Mouse (Mus musculus): Measurements from ENCODE around the gene Rnf214.

Rnf214 gene

DNA sequence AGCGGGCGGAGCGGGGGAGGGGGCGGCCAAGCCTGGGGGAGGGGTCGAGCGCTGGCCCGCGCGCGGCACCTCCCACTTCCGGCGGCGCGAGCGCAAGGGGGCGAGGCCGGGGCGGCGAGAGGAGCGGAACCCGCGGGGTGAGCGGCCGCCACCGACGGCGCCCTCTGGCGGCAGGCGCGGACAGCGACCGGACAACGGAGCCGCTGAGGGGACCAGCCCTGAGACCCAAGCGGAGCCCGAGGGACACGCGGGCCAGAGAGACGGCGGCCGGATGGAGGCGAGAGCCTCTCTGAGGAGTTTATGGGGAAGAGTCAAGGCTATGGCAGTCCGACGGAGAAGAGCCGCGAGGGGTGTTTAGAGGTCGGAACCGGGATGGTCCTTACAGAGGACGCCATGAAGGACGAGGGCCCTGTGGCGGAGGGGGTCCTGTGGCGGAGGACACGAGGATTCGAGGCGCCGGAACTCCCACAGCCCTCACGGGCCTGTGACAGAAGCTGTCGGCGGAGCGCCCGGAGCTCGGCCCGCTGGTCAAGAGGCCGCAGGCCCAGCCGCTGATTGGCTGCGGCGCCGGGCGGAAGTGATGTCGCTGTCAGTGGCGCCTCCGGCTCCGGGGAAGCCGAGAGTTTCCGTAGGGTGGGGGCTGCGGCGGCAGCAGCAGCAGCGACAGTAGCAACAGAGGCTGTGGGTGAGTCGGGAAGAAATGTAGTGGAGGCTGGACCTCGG is at the start of gene Rnf214, which contains the start of gene Pcsk7:
Rnf214 (minus strand) TSS at position 557 of the 723 bp plus-strand sequence.
Pcsk7 (plus strand) TSS at position 143 of the 723 bp plus-strand sequence.
- peak; percentile 90 for DNase-seq (ENCODE audit: low read depth, low spot score)

DNA sequence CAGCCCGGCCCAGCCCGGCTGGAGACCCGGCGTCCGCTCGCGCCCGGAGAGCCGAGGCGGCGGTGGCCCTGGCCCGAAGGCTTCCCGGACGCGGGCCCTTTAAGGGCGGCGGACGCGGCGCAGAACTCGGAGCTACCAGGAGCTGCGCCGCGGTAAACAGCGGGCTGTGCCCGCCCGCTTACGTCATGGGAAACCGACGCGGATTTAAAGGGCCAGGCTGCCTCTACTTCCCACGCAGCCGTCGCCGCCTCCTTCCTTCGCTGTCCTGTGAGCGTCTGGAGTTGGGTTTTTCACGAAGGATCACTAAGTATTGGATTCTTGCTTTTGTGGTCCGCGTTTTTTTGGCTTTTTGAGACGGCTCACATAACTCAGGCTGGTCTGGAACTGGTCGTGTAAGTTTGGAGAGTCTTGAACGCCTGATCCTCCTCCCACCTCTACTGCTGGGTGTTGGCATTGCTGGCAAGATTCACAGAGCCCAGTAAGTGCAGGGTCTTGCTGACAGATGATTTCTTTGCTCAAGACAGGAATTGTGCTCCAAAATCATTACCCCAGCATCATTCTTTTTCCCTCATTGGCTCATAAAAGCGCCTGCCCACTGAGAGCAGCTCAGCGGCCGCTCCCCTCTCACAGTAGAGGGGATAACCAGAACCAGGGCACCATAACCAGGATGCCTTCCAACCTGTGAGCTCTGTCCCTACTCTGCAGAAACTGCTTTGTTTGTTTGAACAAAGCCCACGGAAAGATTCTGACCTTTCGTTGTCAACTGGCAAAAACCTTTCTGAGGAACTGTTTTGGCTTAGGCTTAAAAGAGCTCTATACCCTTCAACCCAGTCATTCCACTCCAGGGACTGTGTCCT is 48.6 kb upstream of the Rnf214 start, which contains the start of gene Sidt2:
Sidt2 (minus strand) TSS at position 152 of the 857 bp plus-strand sequence.
- DNase-seq (ENCODE audit: low read depth, low spot score), result peak; percentile 89

DNA sequence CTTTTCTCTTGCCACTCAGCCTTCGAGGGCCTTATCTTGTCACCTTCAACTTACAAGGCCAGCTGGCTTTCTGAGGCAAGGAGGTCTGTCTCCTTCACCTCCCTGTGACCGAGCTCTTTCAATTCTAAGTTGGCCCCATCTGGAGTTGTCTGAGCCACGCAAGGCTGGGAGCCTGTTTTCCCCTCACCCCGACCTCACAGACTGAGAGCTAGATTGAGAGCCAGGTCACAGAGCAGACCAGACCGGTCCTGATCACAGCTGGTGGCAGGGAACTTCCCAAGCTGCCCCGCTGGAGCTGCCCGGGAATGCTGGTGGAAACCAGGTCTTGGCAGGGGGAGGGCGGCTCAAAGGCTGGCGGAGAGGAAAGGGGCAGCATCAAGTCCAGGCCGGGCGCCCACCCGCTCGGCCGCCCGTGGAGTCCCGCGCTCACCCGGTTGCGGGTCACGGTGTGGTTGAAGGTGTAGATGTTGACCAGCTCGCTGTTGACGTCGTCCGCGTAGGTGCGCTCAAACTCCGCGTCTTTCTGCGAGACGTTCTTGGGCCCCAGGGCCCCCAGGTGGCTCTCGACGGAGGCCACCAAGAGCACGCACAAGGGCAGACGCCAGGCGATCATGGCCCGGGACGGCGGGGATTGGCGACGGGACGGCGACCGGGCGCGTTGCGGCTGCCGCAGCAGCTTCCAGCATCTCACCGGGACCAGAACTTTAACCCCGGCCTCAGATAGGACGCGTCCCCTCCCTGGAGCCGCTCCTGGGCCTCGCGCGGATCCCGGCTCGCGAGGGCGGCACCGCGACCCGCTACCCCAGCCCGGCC is 47.8 kb upstream of the Rnf214 start:
- peak; percentile 80 for DNase-seq (ENCODE audit: low read depth, low spot score)

DNA sequence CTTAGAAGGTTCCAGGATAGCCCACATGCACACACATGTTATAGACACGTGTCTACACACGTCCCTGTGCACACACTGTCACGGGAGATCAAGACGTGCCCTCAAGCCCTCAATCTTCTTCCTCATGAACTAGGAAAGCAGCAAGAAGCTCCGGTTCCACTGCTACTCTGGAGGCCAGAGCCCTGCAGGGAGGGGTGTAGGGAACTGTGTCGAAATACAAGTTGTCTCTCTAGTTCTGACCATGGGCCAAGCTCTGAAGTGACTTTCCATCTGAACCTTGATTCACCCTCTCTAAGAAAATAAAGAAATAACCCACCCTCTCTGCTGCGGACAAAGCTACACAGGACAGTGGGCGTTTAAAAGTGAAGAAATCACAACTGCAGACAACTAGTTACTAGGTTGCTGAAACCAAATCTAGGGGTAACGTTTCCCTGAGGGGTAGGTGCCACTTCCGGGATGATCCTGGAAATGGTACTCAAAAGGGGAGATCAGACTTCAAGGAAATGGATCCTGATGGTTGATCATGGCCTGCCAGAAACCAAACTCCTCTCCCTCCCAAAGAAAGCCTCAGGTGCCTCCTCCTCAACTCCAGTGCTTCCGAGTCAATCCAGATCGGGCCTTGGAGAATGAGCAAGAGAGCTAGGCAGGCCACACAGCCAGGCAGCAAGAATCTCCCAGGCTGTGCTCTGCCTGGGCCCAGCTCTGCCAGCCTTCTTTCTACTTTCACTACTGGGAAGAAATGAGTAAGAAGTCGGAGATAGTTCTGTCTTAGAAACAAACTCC is 47.0 kb upstream of the Rnf214 start:
- DNase-seq (ENCODE audit: low read depth, low spot score), result no peak

DNA sequence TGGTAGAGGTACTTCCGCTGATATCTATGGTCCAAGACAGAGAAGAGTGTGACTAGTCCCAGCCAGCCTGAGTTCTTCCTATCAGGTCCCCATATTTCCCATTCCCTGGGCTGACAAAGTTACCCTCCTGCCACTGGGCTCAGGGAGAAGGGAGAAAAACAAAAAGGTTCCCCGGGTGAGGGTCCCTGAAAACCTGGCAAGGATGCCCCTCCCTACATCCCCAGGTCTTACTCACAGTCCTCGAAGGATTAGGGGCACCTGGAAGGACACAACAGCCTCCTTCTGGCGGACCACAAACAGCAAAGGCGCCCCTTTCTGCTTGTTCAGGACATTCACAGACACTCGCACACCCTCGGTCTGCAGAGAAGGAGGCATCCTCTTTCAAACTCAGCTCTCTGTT is 46.2 kb upstream of the Rnf214 start:
- no peak for DNase-seq (ENCODE audit: low read depth, low spot score)

DNA sequence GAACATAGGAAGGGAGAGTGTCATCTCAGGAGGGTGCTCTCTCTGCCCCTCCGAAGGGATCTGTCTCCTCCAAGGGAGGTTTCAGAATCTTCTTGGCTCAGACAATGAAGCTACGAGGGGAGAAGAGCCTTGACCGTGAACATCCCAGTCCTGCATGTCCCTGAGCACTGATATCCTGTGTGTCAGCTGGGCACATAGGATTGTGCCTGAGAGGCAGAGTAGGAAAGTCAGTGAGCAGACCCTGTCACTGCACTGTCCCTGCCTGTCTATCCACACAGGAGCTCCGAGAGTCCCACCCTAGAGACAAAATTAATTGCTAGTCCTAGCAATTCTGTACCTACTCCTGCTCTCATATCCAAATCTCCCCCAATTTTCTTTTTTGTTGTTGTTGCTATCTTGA is 45.3 kb upstream of the Rnf214 start:
- no peak for DNase-seq (ENCODE audit: low read depth, low spot score)

DNA sequence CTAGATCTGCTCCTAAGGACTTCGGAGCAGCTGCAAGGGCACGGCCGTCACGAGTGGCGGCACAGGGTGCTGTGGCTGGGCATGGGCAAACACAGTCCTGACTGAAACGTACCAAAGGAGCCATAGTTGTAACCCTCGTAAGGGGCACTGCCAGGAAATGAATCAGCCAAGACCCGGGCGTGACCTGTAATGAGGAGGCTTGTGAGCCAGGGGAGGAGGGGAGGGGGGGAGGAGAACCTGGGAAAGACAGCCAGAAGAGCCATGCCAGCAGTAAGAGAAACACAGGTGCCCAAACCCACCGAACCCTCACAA is 40.1 kb upstream of the Rnf214 start:
- no peak for DNase-seq (ENCODE audit: low read depth, low spot score)

DNA sequence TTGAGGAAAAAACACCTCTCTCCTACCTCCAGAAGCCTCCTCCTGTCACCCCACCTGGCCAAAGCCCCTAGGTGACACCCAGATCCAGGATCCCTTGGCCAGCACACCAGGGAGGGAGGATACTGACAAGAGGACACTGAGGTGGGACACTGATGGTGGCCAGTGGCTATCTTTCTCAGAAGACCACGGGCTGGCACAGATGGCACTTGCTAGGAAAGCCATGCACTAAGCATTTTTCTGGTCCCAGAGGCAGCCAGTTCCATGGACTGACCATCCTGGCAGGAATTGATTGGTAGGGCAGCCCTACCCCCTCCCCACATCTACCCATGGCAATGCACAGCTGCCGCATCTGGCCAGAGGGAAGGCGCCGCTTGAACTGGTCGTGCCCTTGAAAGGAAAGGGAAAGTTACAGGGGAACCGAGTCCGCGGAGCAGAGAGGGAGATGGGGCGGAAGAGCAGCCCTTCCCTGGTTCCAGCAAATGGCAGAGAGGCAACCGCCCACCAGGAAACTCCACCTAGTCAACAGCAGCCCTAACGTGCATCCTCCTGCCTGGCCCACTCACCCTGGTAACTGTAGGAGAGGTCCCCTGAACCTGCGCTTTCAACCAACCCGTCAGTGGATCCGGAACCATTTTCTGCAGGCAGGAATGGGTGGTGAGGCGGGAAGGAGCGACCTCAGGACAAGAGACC is 39.6 kb upstream of the Rnf214 start:
- no peak for DNase-seq (ENCODE audit: low read depth, low spot score)

DNA sequence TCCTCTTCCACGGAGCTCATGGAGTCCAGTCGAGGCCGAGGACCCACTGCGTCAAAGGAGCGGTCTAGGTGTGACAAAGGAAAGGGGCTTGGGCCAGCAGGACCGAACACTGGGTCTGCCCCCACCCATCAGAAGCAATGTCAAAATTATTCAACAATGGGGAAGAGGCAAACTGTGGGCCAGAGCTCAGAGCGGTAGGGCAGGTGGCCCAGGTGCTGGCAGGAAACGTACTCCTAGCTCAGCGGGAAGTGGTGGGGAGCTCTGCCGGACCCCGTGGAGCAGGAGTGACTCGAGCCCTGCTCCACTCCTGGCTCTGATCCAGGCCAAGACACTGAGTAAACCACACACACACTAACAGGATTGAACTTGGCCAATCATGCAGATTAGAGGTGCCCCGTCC is 39.0 kb upstream of the Rnf214 start:
- DNase-seq (ENCODE audit: low read depth, low spot score), result no peak

DNA sequence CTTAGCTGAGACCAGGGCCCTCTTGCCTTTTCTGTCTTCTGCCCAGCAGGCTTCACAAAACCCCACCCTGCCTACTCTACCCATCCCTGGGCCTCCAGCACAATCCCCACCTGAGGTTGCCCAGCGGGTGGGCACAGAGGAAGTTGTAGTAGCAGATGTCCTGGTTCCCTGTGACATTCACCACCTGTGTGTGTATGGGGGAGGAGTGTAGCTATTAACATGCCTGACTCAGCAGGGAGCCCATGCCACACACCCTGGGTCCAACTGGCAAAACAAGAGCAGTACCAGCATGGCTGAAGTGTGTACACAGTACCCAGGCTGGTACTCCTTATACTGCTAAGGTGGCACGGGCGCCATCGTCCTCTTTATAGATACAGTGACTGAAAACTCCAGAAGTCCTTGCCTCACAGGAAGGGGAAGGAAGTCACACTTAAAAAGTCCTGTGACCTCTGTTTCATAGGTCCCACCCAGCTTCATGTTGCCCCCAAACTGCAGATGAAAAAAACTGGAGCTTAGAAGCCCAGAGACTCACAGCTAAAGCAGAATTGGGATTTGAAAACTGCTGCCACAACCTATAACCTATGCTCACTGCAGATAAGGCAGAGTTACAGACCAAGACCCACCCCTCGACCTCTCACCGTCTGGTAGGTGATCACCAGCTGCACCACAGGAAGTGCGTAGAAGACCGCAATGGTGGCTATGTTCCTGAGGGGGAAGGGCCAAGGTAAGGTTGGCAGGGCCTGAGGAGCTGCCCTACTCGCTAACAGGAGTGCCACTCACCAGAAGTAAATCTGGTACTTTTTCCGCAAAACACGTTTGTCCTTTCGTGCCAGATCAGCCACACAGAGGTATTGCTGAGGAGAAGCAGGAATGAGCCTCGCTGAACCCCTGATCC is 38.0 kb upstream of the Rnf214 start:
- peak; percentile 82 for DNase-seq (ENCODE audit: low read depth, low spot score)

DNA sequence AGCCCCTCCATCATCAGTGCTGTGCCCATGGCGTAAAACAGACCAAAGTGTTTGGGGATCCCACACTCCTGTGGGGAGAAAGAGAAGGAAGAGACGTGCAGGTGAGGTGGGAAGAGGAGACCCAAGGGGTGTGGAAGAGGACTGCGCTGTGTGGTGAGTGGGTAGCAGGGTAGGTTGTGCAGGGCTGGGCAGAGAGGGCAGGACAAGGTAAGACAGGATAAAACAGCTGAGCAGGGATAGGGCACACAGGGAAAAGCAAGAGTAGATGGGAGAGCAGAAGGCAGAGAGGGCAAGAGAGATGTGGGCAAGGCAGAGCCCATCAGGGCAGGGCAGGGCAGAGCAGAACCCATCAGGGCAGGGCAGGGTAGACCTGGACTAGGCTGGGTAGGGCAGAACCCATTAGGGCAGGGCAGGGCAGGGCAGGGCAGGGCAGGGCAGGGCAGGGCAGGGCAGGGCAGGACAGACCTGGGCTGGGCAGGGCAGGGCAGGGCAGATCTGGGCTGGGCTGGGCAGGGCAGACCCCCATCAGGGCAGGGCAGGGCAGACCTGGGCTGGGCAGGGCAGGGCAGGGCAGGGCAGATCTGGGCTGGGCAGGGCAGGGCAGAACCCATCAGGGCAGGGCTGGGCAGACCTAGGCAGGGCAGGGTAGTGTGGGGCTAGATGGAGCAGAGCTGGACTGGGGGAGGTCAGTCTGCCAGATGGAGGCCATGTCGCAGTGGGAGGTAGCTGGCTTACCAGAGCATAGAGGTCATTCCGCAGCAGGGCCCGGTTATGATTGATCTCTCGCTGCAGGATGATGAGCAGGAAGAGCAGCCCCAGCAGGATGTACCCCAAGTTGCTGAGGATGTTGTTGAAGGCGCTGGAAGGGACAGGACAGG is 37.2 kb upstream of the Rnf214 start:
- DNase-seq (ENCODE audit: low read depth, low spot score), result no peak

DNA sequence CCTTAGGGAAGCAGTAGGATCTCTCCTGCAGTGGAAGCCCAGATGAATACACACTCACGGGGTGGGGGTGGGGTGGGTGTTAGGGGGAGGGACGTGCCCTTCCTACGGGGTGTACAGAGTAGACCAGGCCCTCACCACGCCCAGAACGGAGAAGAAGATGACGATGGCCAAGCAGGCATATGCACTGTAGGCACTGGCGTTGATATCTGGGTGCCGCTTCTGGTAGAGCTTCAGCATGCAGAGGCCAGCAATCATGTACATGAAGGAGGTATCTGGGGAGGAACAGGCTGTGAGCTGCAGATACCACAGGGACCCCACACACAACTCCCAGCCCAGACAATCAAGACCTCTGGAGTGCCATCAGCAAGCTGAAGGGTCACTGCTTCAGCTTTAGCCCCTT is 36.2 kb upstream of the Rnf214 start:
- no peak for DNase-seq (ENCODE audit: low read depth, low spot score)

DNA sequence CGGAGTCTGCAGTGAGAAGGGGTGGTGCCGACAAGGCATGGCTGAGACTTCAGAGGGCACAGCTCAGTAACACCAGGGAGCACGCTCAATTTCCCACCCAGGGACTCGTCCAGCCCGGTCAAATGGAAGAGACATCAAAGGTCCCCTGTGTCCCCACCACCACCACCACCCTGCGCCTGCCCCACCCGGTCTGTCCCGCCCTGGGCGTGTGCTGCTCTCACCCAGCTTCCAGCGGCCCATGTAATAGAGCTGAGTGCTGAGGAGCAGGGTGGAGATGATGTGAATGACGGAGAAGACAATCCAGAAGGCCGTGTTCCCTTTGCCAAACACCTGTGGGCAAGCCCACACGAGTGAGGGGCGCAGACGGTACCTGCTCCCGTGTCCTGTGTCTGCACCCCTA is 35.8 kb upstream of the Rnf214 start:
- DNase-seq (ENCODE audit: low read depth, low spot score), result no peak

DNA sequence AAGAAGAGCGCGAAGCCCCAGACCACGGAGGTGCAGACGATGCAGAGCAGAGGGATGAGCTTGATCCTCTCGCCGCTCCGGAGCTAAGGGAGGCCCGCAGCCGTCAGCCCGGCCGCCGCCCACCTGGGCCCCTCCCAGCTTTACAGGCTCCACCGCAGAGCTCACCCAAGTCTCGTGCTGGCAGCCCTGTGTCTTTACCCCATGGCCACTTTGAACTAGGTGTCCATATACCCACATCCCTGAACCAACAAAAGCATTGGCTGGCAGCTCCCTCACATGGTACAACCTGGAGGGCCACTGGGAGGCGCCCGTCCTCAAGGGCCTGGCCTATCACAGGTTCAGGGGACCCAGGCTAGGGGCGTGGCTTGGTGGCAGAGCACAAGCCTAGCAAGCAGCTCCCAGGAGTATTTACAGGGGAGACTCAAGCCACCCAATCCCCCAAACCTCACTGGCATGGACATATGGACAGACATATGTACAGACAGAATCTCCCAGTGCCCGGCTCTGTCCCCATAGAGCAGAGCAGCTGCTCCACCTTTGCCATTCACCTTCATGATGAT is 34.7 kb upstream of the Rnf214 start:
- peak; percentile 90 for DNase-seq (ENCODE audit: low read depth, low spot score)

DNA sequence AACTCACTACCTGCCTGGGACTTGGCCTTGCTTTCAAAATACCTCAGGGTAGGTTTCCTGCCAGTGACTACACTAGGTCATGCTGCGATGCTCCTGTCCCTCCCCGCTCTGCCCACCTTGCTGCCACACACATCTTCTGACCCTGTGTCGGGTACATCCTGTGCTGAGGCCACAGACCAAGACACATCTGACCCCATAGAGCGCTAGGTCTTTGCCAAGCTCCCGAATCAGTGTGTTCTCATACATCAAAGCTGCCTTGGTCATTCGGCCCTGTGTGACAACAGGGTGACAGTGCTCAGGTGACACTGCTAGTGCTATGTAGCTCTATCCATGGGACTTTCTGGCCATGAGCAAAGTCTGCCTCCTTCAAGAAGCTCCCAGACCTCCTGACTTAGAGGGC is 33.1 kb upstream of the Rnf214 start:
- DNase-seq (ENCODE audit: low read depth, low spot score), result peak; percentile 58

DNA sequence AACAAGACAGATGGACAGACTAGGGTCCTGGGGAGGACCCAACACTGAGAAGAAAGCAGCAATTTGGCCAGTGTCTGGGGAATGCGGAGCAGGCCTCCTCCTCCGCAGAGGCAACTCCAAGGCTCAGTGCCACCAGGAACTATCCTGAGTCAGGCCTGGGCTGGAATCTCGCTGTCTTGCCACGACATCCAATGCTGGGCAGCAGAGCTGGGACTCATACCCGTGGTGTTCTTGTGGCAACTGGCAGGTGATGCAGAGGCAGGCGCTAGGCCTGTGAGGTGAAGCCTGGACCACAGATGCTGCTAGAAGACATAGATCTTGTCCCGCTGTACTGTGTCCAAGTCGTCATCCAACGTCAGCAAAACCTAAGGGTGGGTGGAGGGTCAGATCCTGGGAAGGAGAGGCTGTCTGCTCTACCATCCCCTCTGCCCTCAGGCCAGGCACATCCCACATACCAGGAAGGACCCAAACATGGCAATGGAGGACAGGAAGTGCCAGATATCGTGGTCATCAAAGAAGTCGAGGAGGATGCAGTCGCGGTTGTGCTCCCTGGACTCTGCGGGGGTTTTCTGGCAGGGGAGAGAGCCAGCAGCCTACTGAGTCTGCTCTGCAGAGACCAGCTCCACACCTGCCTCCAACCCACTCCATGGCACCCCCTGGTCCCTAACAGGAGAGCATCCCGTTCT is 32.4 kb upstream of the Rnf214 start:
- DNase-seq (ENCODE audit: low read depth, low spot score), result no peak

DNA sequence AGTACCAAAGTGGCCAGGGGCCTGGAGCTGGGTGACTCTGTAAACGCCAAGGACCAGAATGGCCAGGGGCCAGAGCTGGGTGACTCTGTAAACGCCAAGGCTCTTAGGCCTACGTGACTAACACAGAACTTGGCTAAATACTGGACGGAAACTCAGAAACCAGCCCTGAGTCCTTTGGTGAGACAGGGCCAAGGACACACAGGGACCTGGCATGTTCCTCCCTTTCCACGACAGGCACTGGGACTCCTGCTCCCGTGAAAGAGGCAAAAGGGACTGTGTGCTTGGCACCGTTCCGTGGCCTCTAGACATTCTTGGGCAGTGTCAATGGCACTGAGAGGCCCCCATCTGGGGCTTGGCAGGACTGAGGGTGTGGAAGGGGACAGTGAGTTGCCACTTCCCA is 31.4 kb upstream of the Rnf214 start:
- DNase-seq (ENCODE audit: low read depth, low spot score), result no peak

DNA sequence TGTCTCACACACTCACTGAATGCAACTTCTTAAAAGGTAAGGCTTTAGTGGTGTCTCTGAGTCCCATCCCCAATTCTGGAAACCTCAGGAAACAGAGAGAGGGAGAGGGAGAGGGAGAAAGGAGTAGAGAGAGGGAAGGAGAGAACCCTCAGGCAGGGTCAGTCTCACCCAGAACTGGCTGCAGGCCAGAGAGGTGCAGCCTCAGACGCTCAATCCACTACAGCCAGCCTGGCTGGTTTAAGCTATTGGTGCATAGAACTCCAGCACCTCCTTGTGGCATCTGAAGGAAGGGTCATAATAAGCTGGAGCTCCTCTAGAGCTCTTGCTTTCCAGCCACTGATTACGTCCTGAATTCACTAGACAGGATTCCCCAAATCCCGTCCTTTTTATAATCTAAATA is 30.2 kb upstream of the Rnf214 start:
- DNase-seq (ENCODE audit: low read depth, low spot score), result peak; percentile 75
